Mouse (Mus musculus) frontal cortex, postnatal 25 days (tissue): ENCODE results near the gene Cyb561d2.

ENCODE experiments used
- DNase-seq, 2 experiments: peaks; one replicate each; pipeline ENCODE4 v3.0.0; 2022; ENCODE audit warnings: low spot score in 2 of 2

Gene Cyb561d2

GRCm38 (mm10) chr9:107550491-107551116 lies 8.6 kb upstream of the Cyb561d2 start:
- DNase-seq = no peak

GRCm38 (mm10) chr9:107549297-107550074 lies 7.5 kb upstream of the Cyb561d2 start:
- no peak for DNase-seq

GRCm38 (mm10) chr9:107548820-107549219 lies 6.8 kb upstream of the Cyb561d2 start:
- DNase-seq = no peak

GRCm38 (mm10) chr9:107547957-107548356 lies 6.0 kb upstream of the Cyb561d2 start:
- DNase-seq = no peak

GRCm38 (mm10) chr9:107547026-107547425 lies 5.0 kb upstream of the Cyb561d2 start, which contains the start of gene Zmynd10:
Gene Zmynd10 (plus strand): TSS chr9:107547298.
- peak; percentile 70 to 75 for DNase-seq

- DNase-seq = peak; percentile 52 to 61
Observed at GRCm38 (mm10) chr9:107545602-107546001, 3.6 kb upstream of the Cyb561d2 start.

GRCm38 (mm10) chr9:107545199-107545598 lies 3.2 kb upstream of the Cyb561d2 start:
- no peak for DNase-seq

GRCm38 (mm10) chr9:107544729-107545128 lies 2.7 kb upstream of the Cyb561d2 start:
- DNase-seq = no peak

GRCm38 (mm10) chr9:107544196-107544700 lies 2.3 kb upstream of the Cyb561d2 start:
- no peak for DNase-seq

GRCm38 (mm10) chr9:107543299-107543698 lies 1.3 kb upstream of the Cyb561d2 start:
- no peak for DNase-seq

GRCm38 (mm10) chr9:107542721-107543120 lies 728 bp upstream of the Cyb561d2 start:
- no peak for DNase-seq

GRCm38 (mm10) chr9:107542352-107542686 lies 326 bp upstream of the Cyb561d2 start:
- no peak for DNase-seq

- DNase-seq = no peak
Observed at GRCm38 (mm10) chr9:107541005-107541404, 988 bp downstream of the Cyb561d2 start.

- no peak for DNase-seq
Observed at GRCm38 (mm10) chr9:107540420-107540819, 1.6 kb downstream of the Cyb561d2 start.

GRCm38 (mm10) chr9:107539940-107540339 lies 2.1 kb downstream of the Cyb561d2 start:
- DNase-seq = no peak

GRCm38 (mm10) chr9:107538711-107539110 lies 3.3 kb downstream of the Cyb561d2 start:
- no peak for DNase-seq

GRCm38 (mm10) chr9:107538231-107538630 lies 3.8 kb downstream of the Cyb561d2 start:
- no peak for DNase-seq

- DNase-seq = no peak
Observed at GRCm38 (mm10) chr9:107534408-107535202, 7.4 kb downstream of the Cyb561d2 start.

- peak; percentile 80 to 84 for DNase-seq
Observed at GRCm38 (mm10) chr9:107533791-107534407, 8.1 kb downstream of the Cyb561d2 start, which contains the start of gene Tmem115. Gene Tmem115 (plus strand): TSS chr9:107533945.

GRCm38 (mm10) chr9:107526198-107527026 lies 15.6 kb downstream of the Cyb561d2 start:
- peak; percentile 52 to 60 for DNase-seq

GRCm38 (mm10) chr9:107522400-107522711 lies 19.6 kb downstream of the Cyb561d2 start:
- DNase-seq = no peak
